Mouse (Mus musculus) left cerebral cortex, adult 8-10 months (tissue): ENCODE results near the gene Eif4enif1. TPM values are rescaled to one million over a fixed set of nuclear protein-coding genes. Genes with fewer than 3 reads are reported as not detected.

ENCODE experiments used
- total RNA-seq, 4 experiments: library from RNA; stranded (reverse); gene quantifications; 2 replicates each; pipeline ENCODE4 v1.2.4; 2022

Eif4enif1 gene
- total RNA-seq, 4 experiments from 2014 or later: 65.9 to 74.7 (median 68.8) TPM

Other genes with a start within 250 kb of the Eif4enif1 start
- 10 to 100 TPM; 64.1 to 80.1 (median 68.9) TPM for gene Sfi1, start 8.9 kb upstream of the Eif4enif1 start, total RNA-seq
- 10 to 100 TPM; 95.6 to 98.8 (median 96.9) TPM for gene Drg1, start 64.0 kb downstream of the Eif4enif1 start, total RNA-seq
- gene Patz1, start 86.5 kb downstream of the Eif4enif1 start, total RNA-seq: 10 to 100 TPM; 53.4 to 57.4 (median 54.1) TPM
- gene Pik3ip1, start 128.0 kb downstream of the Eif4enif1 start, total RNA-seq: 10 to 100 TPM; 40.3 to 44.5 (median 42.4) TPM
- 100 to 1,000 TPM in 1 of 4 experiments, 10 to 100 TPM in 3; 93.4 to 107 (median 97.0) TPM for gene Limk2, start 206.8 kb downstream of the Eif4enif1 start, total RNA-seq
- gene Rnf185, start 250.0 kb downstream of the Eif4enif1 start, total RNA-seq: 10 to 100 TPM; 28.9 to 31.4 (median 30.0) TPM